In the genomic region with DNA sequence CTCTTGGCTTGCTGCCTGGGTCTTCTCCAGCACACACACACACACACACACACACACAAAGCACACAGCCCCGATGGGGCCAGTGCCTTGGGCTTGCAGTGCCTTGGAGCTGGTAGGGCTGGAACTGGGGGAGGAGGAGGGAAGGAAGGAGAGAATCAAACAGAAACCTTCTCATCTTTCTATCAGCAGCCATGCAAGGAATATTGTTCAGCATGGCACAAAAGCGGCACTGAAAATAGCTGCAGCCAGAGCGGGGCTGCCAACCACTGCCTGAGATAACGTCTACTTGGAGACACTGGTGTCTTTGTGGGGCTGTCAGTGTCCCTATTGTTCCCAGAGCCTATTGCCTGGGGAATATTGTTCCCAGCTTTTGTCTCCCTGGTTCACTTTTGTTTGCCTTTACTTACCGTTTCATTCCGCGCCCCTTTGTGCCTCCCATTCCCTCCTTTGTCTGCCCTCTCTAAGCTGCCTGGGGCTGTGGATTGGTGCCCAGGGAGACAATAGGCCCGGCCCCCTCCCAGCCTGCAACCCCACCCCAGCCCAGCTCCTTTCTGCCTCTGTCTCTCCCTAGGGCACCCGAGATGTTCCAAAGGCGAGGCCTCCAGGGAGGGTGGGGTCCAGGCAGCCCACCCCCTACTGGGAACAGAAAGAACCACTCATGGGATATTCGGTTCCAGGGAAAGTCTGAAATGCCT, we compare ENCODE assay signal across 9 mouse cellular contexts.
DNase-seq lines count a peak whose midpoint lies in the region; ATAC-seq and TF ChIP-seq lines count a peak whose summit lies in the region.
"Had no signal": no experiment of that assay in that cellular context is flagged by ENCODE, and none has a peak within 500 bp of the region (broad histone marks: within the 10 kb centered on the region; RNA-seq: fewer than 3 reads in every experiment).

No protein-coding gene starts in this region.

- peak overlapping the region; percentile 49 for H3K4me3 ChIP-seq in thymus, adult 2 months (ENCODE audit: control insufficient read depth, insufficient read depth, low read length)
- peak overlapping the region; percentile 34 for H3K4me3 ChIP-seq in kidney, postnatal 0 days (replicated peaks; ENCODE audit: low read depth, low read length)
- H3K4me3 ChIP-seq in limb, embryonic 14.5 days (replicated peaks; ENCODE audit: low read length): peak overlapping the region; percentile 36
- H3K4me3 ChIP-seq in midbrain, embryonic 15.5 days: peak overlapping the region; percentile 27

- H3K9me3 ChIP-seq in kidney, postnatal 0 days (replicated peaks; ENCODE audit: low read length): no peaks in the 10 kb centered on the region
- no peaks in the 10 kb centered on the region for H3K9me3 ChIP-seq in limb, embryonic 14.5 days (ENCODE audit: control insufficient read depth, low read length)
- no peaks in the 10 kb centered on the region for H3K9me3 ChIP-seq in midbrain, embryonic 15.5 days

- no peaks in the 10 kb centered on the region for H3K36me3 ChIP-seq in thymus, adult 2 months (ENCODE audit: control insufficient read depth, insufficient read depth, low read length)
- no peaks in the 10 kb centered on the region for H3K36me3 ChIP-seq in kidney, postnatal 0 days (ENCODE audit: insufficient read depth, low read length)
- no peaks in the 10 kb centered on the region for H3K36me3 ChIP-seq in limb, embryonic 14.5 days (ENCODE audit: control insufficient read depth, insufficient read depth, low read length)
- H3K36me3 ChIP-seq in midbrain, embryonic 15.5 days (replicated peaks): no peaks in the 10 kb centered on the region

- DNase-seq in thymus, adult 2 months: no peak
- DNase-seq in thymus, adult 18-20 months: no peak
- DNase-seq in heart, adult 18-20 months: peak; percentile 27 to 48
- peak; percentile 16 for DNase-seq in kidney, postnatal 0 days (ENCODE audit: low spot score)
- no peak for DNase-seq in limb, embryonic 14.5 days (ENCODE audit: low spot score)
- peak; percentile 70 for DNase-seq in testis, postnatal 14 days (ENCODE audit: low spot score)
- no peak for DNase-seq in spleen, postnatal 14 days (ENCODE audit: low spot score in 2 of 2)

- H3K27me3 ChIP-seq in thymus, adult 2 months (ENCODE audit: control insufficient read depth, insufficient read depth, low read length): no peaks in the 10 kb centered on the region
- H3K27me3 ChIP-seq in kidney, postnatal 0 days (ENCODE audit: insufficient read depth, low read length): no peaks in the 10 kb centered on the region
- no peaks in the 10 kb centered on the region for H3K27me3 ChIP-seq in limb, embryonic 14.5 days (ENCODE audit: control insufficient read depth, insufficient read depth, low read length)
- H3K27me3 ChIP-seq in midbrain, embryonic 15.5 days (replicated peaks): no peaks in the 10 kb centered on the region

- WGBS in thymus, adult 2 months: 67% methylated on average over 11 of the region's 11 CpGs
- WGBS in kidney, postnatal 0 days: 12% methylated on average over 11 of the region's 11 CpGs
- WGBS in limb, embryonic 14.5 days: 13% methylated on average over 11 of the region's 11 CpGs
- under 1% methylated on average over 11 of the region's 11 CpGs for WGBS in midbrain, embryonic 15.5 days

- peak overlapping the region; percentile 77 for H3K4me2 ChIP-seq in kidney, postnatal 0 days (ENCODE audit: low read length)
- peak overlapping the region; percentile 70 for H3K4me2 ChIP-seq in limb, embryonic 14.5 days (replicated peaks; ENCODE audit: low read depth, low read length, severe bottlenecking)
- H3K4me2 ChIP-seq in midbrain, embryonic 15.5 days: peak overlapping the region; percentile 54

- H3K9ac ChIP-seq in kidney, postnatal 0 days (ENCODE audit: low read depth, low read length): peak overlapping the region; percentile 62
- peak overlapping the region; percentile 64 for H3K9ac ChIP-seq in limb, embryonic 14.5 days (ENCODE audit: low read depth, low read length, severe bottlenecking)
- peak overlapping the region; percentile 25; the same call in 1 of the 2 replicates for H3K9ac ChIP-seq in midbrain, embryonic 15.5 days

- H3K4me1 ChIP-seq in thymus, adult 2 months (replicated peaks; ENCODE audit: control insufficient read depth, insufficient read depth, low read length): peaks cover 18% of the 10 kb centered on the region
- peaks cover 23% of the 10 kb centered on the region for H3K4me1 ChIP-seq in kidney, postnatal 0 days (replicated peaks; ENCODE audit: insufficient read depth, low read length)
- peaks cover 17% of the 10 kb centered on the region for H3K4me1 ChIP-seq in limb, embryonic 14.5 days (ENCODE audit: control insufficient read depth, insufficient read depth, low read length)
- H3K4me1 ChIP-seq in midbrain, embryonic 15.5 days: peaks cover 23% of the 10 kb centered on the region

- no peak for TF ChIP-seq CTCF in thymus, adult 2 months (IDR thresholded peaks at IDR 0.05; ENCODE audit: borderline replicate concordance, control insufficient read depth, extremely low read depth, insufficient read depth, low read length, poor library complexity)
- peak; percentile 22; the same call in 1 of the 2 replicates for TF ChIP-seq CTCF in kidney, postnatal 0 days (IDR thresholded peaks at IDR 0.05; ENCODE audit: low read depth)

- TF ChIP-seq POLR2A in thymus, adult 2 months (IDR thresholded peaks at IDR 0.05; ENCODE audit: control insufficient read depth, extremely low read depth, insufficient read depth, low read length, poor library complexity): no peak
- no peak for TF ChIP-seq POLR2A in limb, embryonic 14.5 days (IDR thresholded peaks at IDR 0.05; ENCODE audit: borderline replicate concordance, extremely low read depth, insufficient read depth, insufficient read length)

- peak; percentile 56 for ATAC-seq in kidney, postnatal 0 days (replicated peaks; ENCODE audit: low FRiP score, low read depth)
- ATAC-seq in limb, embryonic 14.5 days (ENCODE audit: low FRiP score, low read depth): peak; percentile 59
- peak; percentile 88 for ATAC-seq in midbrain, embryonic 15.5 days (replicated peaks)

- H3K27ac ChIP-seq in thymus, adult 2 months (ENCODE audit: control insufficient read depth, insufficient read depth, low read length): no peak overlapping the region
- H3K27ac ChIP-seq in kidney, postnatal 0 days: peak overlapping the region; percentile 87
- peak overlapping the region; percentile 67 for H3K27ac ChIP-seq in limb, embryonic 14.5 days (replicated peaks; ENCODE audit: low read depth, low read length)
- H3K27ac ChIP-seq in midbrain, embryonic 15.5 days: peak overlapping the region; percentile 92
- H3K27ac ChIP-seq: macrophage had no signal

Comparison
In these comparisons a context has a peak if more than half of its experiments do, and no peak if none do; other contexts are left out.
1. DNase-seq: peak in heart, adult 18-20 months (2 of 2), kidney, postnatal 0 days (single experiment) and testis, postnatal 14 days (single experiment); none in thymus, adult 2 months (single experiment), thymus, adult 18-20 months (0 of 2), limb, embryonic 14.5 days (single experiment) and spleen, postnatal 14 days (0 of 2).
2. Peak in every context shown above with its lines, with median percentiles within 50 percentile points of each other: H3K4me3 ChIP-seq, ATAC-seq, H3K4me2 ChIP-seq and H3K9ac ChIP-seq.